Mouse (Mus musculus) embryonic fibroblast, embryonic 13.5 days (primary cell): ENCODE measurements around the gene Evc2.

Source experiments
- CTCF ChIP-seq: IDR thresholded peaks from 2 replicates; pipeline ENCODE4 v1.5.1; 2011; ENCODE audit warnings: mild to moderate bottlenecking, control low read depth, low read length, moderate library complexity, borderline replicate concordance; ENCODE audit not compliant: insufficient read depth
- POLR2A ChIP-seq: IDR thresholded peaks from 2 replicates; pipeline ENCODE4 v1.6.1; 2011; ENCODE audit warnings: low read depth, mild to moderate bottlenecking, control low read depth, low read length, moderate library complexity

GRCm38 (mm10) chr5:37310026-37310425 lies 28.3 kb upstream of the Evc2 start:
- TF ChIP-seq POLR2A = no peak
- TF ChIP-seq CTCF = no peak
